Mouse (Mus musculus) testis, postnatal 10 days (tissue): ENCODE results near the gene Hap1.
"Not testable (repeated sequence)": the region's sequence is repeated elsewhere in the genome, so short reads cannot be mapped to it uniquely, and the experiment has no call there.

Experiments used
- DNase-seq: peaks from one replicate; pipeline ENCODE4 v3.0.0; 2021; ENCODE audit warnings: low spot score

Gene Hap1

GRCm38 (mm10) chr11:100317826-100318380 is 38.0 kb downstream of the Hap1 start:
- no peak for DNase-seq

- DNase-seq = no peak
Measured at GRCm38 (mm10) chr11:100315439-100315838, 40.5 kb downstream of the Hap1 start.

- no peak for DNase-seq
Measured at GRCm38 (mm10) chr11:100313424-100313823, 42.5 kb downstream of the Hap1 start.

GRCm38 (mm10) chr11:100312096-100312679 is 43.7 kb downstream of the Hap1 start:
- DNase-seq = no peak

GRCm38 (mm10) chr11:100311656-100312055 is 44.3 kb downstream of the Hap1 start:
- no peak for DNase-seq

GRCm38 (mm10) chr11:100308672-100309071 is 47.3 kb downstream of the Hap1 start:
- not testable (repeated sequence) for DNase-seq

- no peak for DNase-seq
Measured at GRCm38 (mm10) chr11:100307900-100308299, 48.0 kb downstream of the Hap1 start.

- no peak for DNase-seq
Measured at GRCm38 (mm10) chr11:100301292-100301691, 54.6 kb downstream of the Hap1 start.

- DNase-seq = peak; percentile 86
Measured at GRCm38 (mm10) chr11:100300293-100300692, 55.6 kb downstream of the Hap1 start.

GRCm38 (mm10) chr11:100298274-100299036 is 57.5 kb downstream of the Hap1 start:
- DNase-seq = peak; percentile 93

- peak; percentile 61 for DNase-seq
Measured at GRCm38 (mm10) chr11:100297801-100298200, 58.1 kb downstream of the Hap1 start.
